Mouse (Mus musculus): ENCODE measurements around the gene Slc8a1. TPM values are rescaled to one million over a fixed set of nuclear protein-coding genes. Genes with fewer than 3 reads are reported as not detected.

Gene Slc8a1
- polyA plus RNA-seq, 1 experiment: 20.6 TPM

GRCm38 (mm10) chr17:81712273-81712751, 25.9 kb downstream of the Slc8a1 start:
- DNase-seq (ENCODE audit: low read depth): no peak
- peak; percentile 18; the same call in 1 of the 2 replicates for TF ChIP-seq CTCF (IDR thresholded peaks at IDR 0.05; ENCODE audit: borderline replicate concordance, extremely low read depth, insufficient read depth, insufficient read length)
- no peak for TF ChIP-seq POLR2A (IDR thresholded peaks at IDR 0.05; ENCODE audit: borderline replicate concordance, extremely low read depth, insufficient read depth, insufficient read length, poor library complexity, severe bottlenecking)

GRCm38 (mm10) chr17:81704761-81705160, 33.4 kb downstream of the Slc8a1 start:
- no peak for TF ChIP-seq CTCF (IDR thresholded peaks at IDR 0.05; ENCODE audit: borderline replicate concordance, extremely low read depth, insufficient read depth, insufficient read length)
- no peak for TF ChIP-seq POLR2A (IDR thresholded peaks at IDR 0.05; ENCODE audit: borderline replicate concordance, extremely low read depth, insufficient read depth, insufficient read length, poor library complexity, severe bottlenecking)
- DNase-seq (ENCODE audit: low read depth): no peak

- DNase-seq (ENCODE audit: low read depth): no peak
- TF ChIP-seq CTCF (IDR thresholded peaks at IDR 0.05; ENCODE audit: borderline replicate concordance, extremely low read depth, insufficient read depth, insufficient read length) (no peak), POLR2A (IDR thresholded peaks at IDR 0.05; ENCODE audit: borderline replicate concordance, extremely low read depth, insufficient read depth, insufficient read length, poor library complexity, severe bottlenecking) (no peak)
These were observed 34.9 kb downstream of the Slc8a1 start for GRCm38 (mm10) chr17:81703258-81703657.

- DNase-seq (ENCODE audit: low read depth): no peak
- TF ChIP-seq POLR2A (IDR thresholded peaks at IDR 0.05; ENCODE audit: borderline replicate concordance, extremely low read depth, insufficient read depth, insufficient read length, poor library complexity, severe bottlenecking) (no peak), CTCF (IDR thresholded peaks at IDR 0.05; ENCODE audit: borderline replicate concordance, extremely low read depth, insufficient read depth, insufficient read length) (no peak)
These were observed 36.5 kb downstream of the Slc8a1 start for GRCm38 (mm10) chr17:81701701-81702100.

GRCm38 (mm10) chr17:81698789-81699188, 39.4 kb downstream of the Slc8a1 start:
- peak; percentile 13 for DNase-seq (ENCODE audit: low read depth)
- TF ChIP-seq POLR2A (IDR thresholded peaks at IDR 0.05; ENCODE audit: borderline replicate concordance, extremely low read depth, insufficient read depth, insufficient read length, poor library complexity, severe bottlenecking) (no peak), CTCF (IDR thresholded peaks at IDR 0.05; ENCODE audit: borderline replicate concordance, extremely low read depth, insufficient read depth, insufficient read length) (no peak)

- TF ChIP-seq CTCF (IDR thresholded peaks at IDR 0.05; ENCODE audit: borderline replicate concordance, extremely low read depth, insufficient read depth, insufficient read length): no peak
- TF ChIP-seq POLR2A (IDR thresholded peaks at IDR 0.05; ENCODE audit: borderline replicate concordance, extremely low read depth, insufficient read depth, insufficient read length, poor library complexity, severe bottlenecking): no peak
- no peak for DNase-seq (ENCODE audit: low read depth)
These were observed 40.5 kb downstream of the Slc8a1 start for GRCm38 (mm10) chr17:81697695-81698094.

- no peak for DNase-seq (ENCODE audit: low read depth)
- no peak for TF ChIP-seq POLR2A (IDR thresholded peaks at IDR 0.05; ENCODE audit: borderline replicate concordance, extremely low read depth, insufficient read depth, insufficient read length, poor library complexity, severe bottlenecking)
- TF ChIP-seq CTCF (IDR thresholded peaks at IDR 0.05; ENCODE audit: borderline replicate concordance, extremely low read depth, insufficient read depth, insufficient read length): no peak
These were observed 43.2 kb downstream of the Slc8a1 start for GRCm38 (mm10) chr17:81694977-81695376.

- DNase-seq (ENCODE audit: low read depth): no peak
- TF ChIP-seq CTCF (IDR thresholded peaks at IDR 0.05; ENCODE audit: borderline replicate concordance, extremely low read depth, insufficient read depth, insufficient read length): no peak
- no peak for TF ChIP-seq POLR2A (IDR thresholded peaks at IDR 0.05; ENCODE audit: borderline replicate concordance, extremely low read depth, insufficient read depth, insufficient read length, poor library complexity, severe bottlenecking)
These were observed 58.6 kb downstream of the Slc8a1 start for GRCm38 (mm10) chr17:81679616-81680015.

GRCm38 (mm10) chr17:81677450-81677849, 60.7 kb downstream of the Slc8a1 start:
- peak; percentile 35 for DNase-seq (ENCODE audit: low read depth)

GRCm38 (mm10) chr17:81676203-81676602, 62.0 kb downstream of the Slc8a1 start:
- no peak for DNase-seq (ENCODE audit: low read depth)
- TF ChIP-seq POLR2A (IDR thresholded peaks at IDR 0.05; ENCODE audit: borderline replicate concordance, extremely low read depth, insufficient read depth, insufficient read length, poor library complexity, severe bottlenecking) (no peak), CTCF (IDR thresholded peaks at IDR 0.05; ENCODE audit: borderline replicate concordance, extremely low read depth, insufficient read depth, insufficient read length) (no peak)

More at GRCm38 (mm10) chr17:81677450-81677849, 60.7 kb downstream of the Slc8a1 start:
- no peak for TF ChIP-seq POLR2A (IDR thresholded peaks at IDR 0.05; ENCODE audit: borderline replicate concordance, extremely low read depth, insufficient read depth, insufficient read length, poor library complexity, severe bottlenecking)
- no peak for TF ChIP-seq CTCF (IDR thresholded peaks at IDR 0.05; ENCODE audit: borderline replicate concordance, extremely low read depth, insufficient read depth, insufficient read length)

GRCm38 (mm10) chr17:81671245-81671644, 66.9 kb downstream of the Slc8a1 start:
- TF ChIP-seq CTCF (IDR thresholded peaks at IDR 0.05; ENCODE audit: borderline replicate concordance, extremely low read depth, insufficient read depth, insufficient read length) (no peak), POLR2A (IDR thresholded peaks at IDR 0.05; ENCODE audit: borderline replicate concordance, extremely low read depth, insufficient read depth, insufficient read length, poor library complexity, severe bottlenecking) (no peak)
- peak; percentile 49 for DNase-seq (ENCODE audit: low read depth)

Measured in brain, embryonic 14.5 days (tissue).